Mouse (Mus musculus) MEL (cell line): ENCODE measurements at regions not wholly inside any gene's neighbourhood (a gene's known extent, or its start where the extent isn't known, plus 50 kb on each side); places are given as distances from the start of the nearest gene placed in this dataset.

Experiments
- DNase-seq: peaks from one replicate; pipeline ENCODE4 v3.0.0; 2011; ENCODE audit warnings: low read depth, low spot score
- H3K27ac ChIP-seq: 2 replicates; pipeline ENCODE4 v1.5.1; 2012; ENCODE audit warnings: low read depth, mild to moderate bottlenecking, control low read depth, low read length, moderate library complexity; ENCODE audit not compliant: control insufficient read depth
- H3K27me3 ChIP-seq, 2 experiments: fragments of 150-350 bp in 1 of 2; sonication (generic) in 1 of 2; 2 replicates each; pipeline ENCODE4 v1.6.1; 2012; ENCODE audit warnings: low read length in 2 of 2, mild to moderate bottlenecking in 2 of 2, improper control_type of control experiment in 1 of 2, moderate library complexity in 1 of 2; ENCODE audit not compliant: insufficient read depth in 2 of 2, control insufficient read depth in 1 of 2
- H3K36me3 ChIP-seq, 2 experiments: 2 replicates each; pipeline ENCODE4 v1.6.1; 2012 to 2014; ENCODE audit warnings: low read length in 2 of 2, improper control_type of control experiment in 1 of 2, inconsistent platforms in 1 of 2, mild to moderate bottlenecking in 1 of 2; ENCODE audit not compliant: insufficient read depth in 2 of 2, control insufficient read depth in 1 of 2
- H3K4me1 ChIP-seq, 2 experiments: fragments of 150-350 bp in 1 of 2; sonication (generic) in 1 of 2; 2 replicates each; pipeline ENCODE4 v1.6.1; 2012; ENCODE audit warnings: low read length in 2 of 2, improper control_type of control experiment in 1 of 2, mild to moderate bottlenecking in 1 of 2; ENCODE audit not compliant: insufficient read depth in 2 of 2, control insufficient read depth in 1 of 2
- H3K4me3 ChIP-seq, 2 experiments: fragments of 150-350 bp in 1 of 2; sonication (generic) in 1 of 2; 2 replicates each; pipeline ENCODE4 v1.5.1; 2012; ENCODE audit warnings: low read depth in 2 of 2, low read length in 2 of 2, mild to moderate bottlenecking in 2 of 2, moderate library complexity in 2 of 2, control low read depth in 1 of 2, improper control_type of control experiment in 1 of 2; ENCODE audit not compliant: control insufficient read depth in 1 of 2, insufficient read depth in 1 of 2
- H3K79me2 ChIP-seq: 2 replicates; pipeline ENCODE4 v1.6.1; 2012; ENCODE audit warnings: mild to moderate bottlenecking, low read length, moderate library complexity; ENCODE audit not compliant: control insufficient read depth, poor library complexity, insufficient read depth
- H3K9ac ChIP-seq: 2 replicates; pipeline ENCODE4 v1.6.1; 2012; ENCODE audit warnings: low read depth, mild to moderate bottlenecking, control low read depth, low read length, moderate library complexity; ENCODE audit not compliant: control insufficient read depth, poor library complexity, severe bottlenecking
- H3K9me3 ChIP-seq: fragments of 150-350 bp; sonication (generic); replicated peaks from 2 replicates; pipeline ENCODE4 v1.6.1; 2012; ENCODE audit warnings: mild to moderate bottlenecking, low read length, improper control_type of control experiment, moderate library complexity; ENCODE audit not compliant: insufficient read depth
- BHLHE40 ChIP-seq: IDR thresholded peaks from 2 replicates; pipeline ENCODE4 v1.6.1; 2012; ENCODE audit warnings: low read depth, mild to moderate bottlenecking, inconsistent platforms, low read length, improper control_type of control experiment, borderline replicate concordance
- CTCF ChIP-seq, 3 experiments: IDR thresholded peaks in 2 of 3; conservative IDR thresholded peaks in 1 of 3; 2 replicates each; pipeline ENCODE4 v1.5.1; 2011 to 2012; ENCODE audit warnings: low read length in 3 of 3, low read depth in 2 of 3, mild to moderate bottlenecking in 2 of 3, improper control_type of control experiment in 1 of 3, inconsistent platforms in 1 of 3, mixed read lengths in 1 of 3, moderate library complexity in 1 of 3; ENCODE audit not compliant: control insufficient read depth in 1 of 3, insufficient read depth in 1 of 3, poor library complexity in 1 of 3, severe bottlenecking in 1 of 3
- ELF1 ChIP-seq: IDR thresholded peaks from 2 replicates; pipeline ENCODE4 v1.6.1; 2014; ENCODE audit warnings: low read depth, mild to moderate bottlenecking, inconsistent platforms, low read length, improper control_type of control experiment, moderate library complexity
- EP300 ChIP-seq, 2 experiments: IDR thresholded peaks; 2 replicates each; pipeline ENCODE4 v1.6.1; 2011; ENCODE audit warnings: improper control_type of control experiment in 2 of 2, low read length in 2 of 2, low read depth in 1 of 2, mild to moderate bottlenecking in 1 of 2
- GATA1 ChIP-seq: IDR thresholded peaks from 2 replicates; pipeline ENCODE4 v1.6.1; 2011; ENCODE audit warnings: low read depth, low read length, improper control_type of control experiment
- HCFC1 ChIP-seq: IDR thresholded peaks from 2 replicates; pipeline ENCODE4 v1.6.1; 2012; ENCODE audit warnings: low read depth, mild to moderate bottlenecking, inconsistent platforms, low read length, improper control_type of control experiment, moderate library complexity
- JUND ChIP-seq: IDR thresholded peaks from 2 replicates; pipeline ENCODE4 v1.6.1; 2011; ENCODE audit warnings: low read depth, mild to moderate bottlenecking, improper control_type of control experiment, low read length
- MAFK ChIP-seq: IDR thresholded peaks from 2 replicates; pipeline ENCODE4 v1.6.1; 2011; ENCODE audit warnings: low read depth, mild to moderate bottlenecking, low read length, improper control_type of control experiment, borderline replicate concordance
- MAZ ChIP-seq: IDR thresholded peaks from 2 replicates; pipeline ENCODE4 v1.6.1; 2012; ENCODE audit warnings: low read depth, mild to moderate bottlenecking, inconsistent platforms, low read length, improper control_type of control experiment
- MEF2A ChIP-seq: IDR thresholded peaks from 2 replicates; pipeline ENCODE4 v1.6.1; 2014; ENCODE audit warnings: low read depth, mild to moderate bottlenecking, inconsistent platforms, low read length, improper control_type of control experiment; ENCODE audit not compliant: poor library complexity, insufficient replicate concordance, severe bottlenecking; ENCODE audit errors: extremely low read depth
- MYB ChIP-seq: IDR thresholded peaks from 2 replicates; pipeline ENCODE4 v1.6.1; 2011; ENCODE audit warnings: mild to moderate bottlenecking, low read depth, low read length, improper control_type of control experiment
- MYC ChIP-seq: IDR thresholded peaks from 2 replicates; pipeline ENCODE4 v1.6.1; 2011; ENCODE audit warnings: low read depth, mild to moderate bottlenecking, low read length, improper control_type of control experiment, moderate library complexity
- NELFE ChIP-seq: IDR thresholded peaks from 2 replicates; pipeline ENCODE4 v1.6.1; 2011; ENCODE audit warnings: low read depth, low read length, improper control_type of control experiment
- POLR2A ChIP-seq, 2 experiments: IDR thresholded peaks; 2 replicates each; pipeline ENCODE4 v1.6.1; 2011 to 2012; ENCODE audit warnings: low read length in 2 of 2, mild to moderate bottlenecking in 2 of 2, control low read depth in 1 of 2, improper control_type of control experiment in 1 of 2, low read depth in 1 of 2, moderate library complexity in 1 of 2; ENCODE audit not compliant: control insufficient read depth in 1 of 2, insufficient read depth in 1 of 2, poor library complexity in 1 of 2
- POLR2AphosphoS5 ChIP-seq: IDR thresholded peaks from 2 replicates; pipeline ENCODE4 v1.6.1; 2012; ENCODE audit warnings: low read depth, borderline replicate concordance, mild to moderate bottlenecking, inconsistent platforms, low read length, moderate library complexity, mixed read lengths
- RCOR1 ChIP-seq: IDR thresholded peaks from 2 replicates; pipeline ENCODE4 v1.6.1; 2012; ENCODE audit warnings: low read depth, mild to moderate bottlenecking, inconsistent platforms, low read length, improper control_type of control experiment
- SMC3 ChIP-seq: IDR thresholded peaks from 2 replicates; pipeline ENCODE4 v1.6.1; 2011; ENCODE audit warnings: low read depth, low read length, improper control_type of control experiment
- TAL1 ChIP-seq: IDR thresholded peaks from 2 replicates; pipeline ENCODE4 v1.6.1; 2012; ENCODE audit warnings: mild to moderate bottlenecking, inconsistent platforms, low read length, moderate library complexity, mixed read lengths
- ZKSCAN1 ChIP-seq: IDR thresholded peaks from 2 replicates; pipeline ENCODE4 v1.6.1; 2012; ENCODE audit warnings: low read depth, mild to moderate bottlenecking, inconsistent platforms, low read length, improper control_type of control experiment, moderate library complexity
- ZMIZ1 ChIP-seq: IDR thresholded peaks from 2 replicates; pipeline ENCODE4 v1.6.1; 2012; ENCODE audit warnings: low read depth, mild to moderate bottlenecking, inconsistent platforms, low read length, improper control_type of control experiment, moderate library complexity
- ZNF384 ChIP-seq: IDR thresholded peaks from 2 replicates; pipeline ENCODE4 v1.6.1; 2012; ENCODE audit warnings: low read depth, mild to moderate bottlenecking, inconsistent platforms, low read length, improper control_type of control experiment

GRCm38 (mm10) chr16:55447581-55447980, 149.8 kb upstream of the Zpld1 start:
- Histone ChIP-seq H3K27me3 (no peaks in the 10 kb centered on the region), H3K36me3 (no peaks in the 10 kb centered on the region), H3K9ac (no peak overlapping the region), H3K9me3 (no peaks in the 10 kb centered on the region), H3K27ac (no peak overlapping the region), H3K4me3 (no peak overlapping the region), H3K4me1 (no peaks in the 10 kb centered on the region), H3K79me2 (no peaks in the 10 kb centered on the region)
- DNase-seq, result no peak
- TF ChIP-seq EP300 (IDR thresholded peaks at IDR 0.05; ENCODE audit: low read depth in 1 of 2, low read length in 2 of 2) (no peak), SMC3 (no peak), ZNF384 (no peak), TAL1 (no peak), MEF2A (no peak), CTCF (IDR thresholded peaks at IDR 0.05 in 2 of 3, conservative IDR thresholded peaks at IDR 0.05 in 1 of 3; ENCODE audit: control insufficient read depth in 1 of 3, insufficient read depth in 1 of 3, low read depth in 2 of 3, low read length in 3 of 3, poor library complexity in 1 of 3, severe bottlenecking in 1 of 3) (no peak), ZMIZ1 (no peak), ELF1 (no peak), POLR2AphosphoS5 (no peak), MAFK (no peak), RCOR1 (no peak), MAZ (no peak), GATA1 (no peak)

- Histone ChIP-seq H3K79me2 (no peaks in the 10 kb centered on the region), H3K36me3 (no peaks in the 10 kb centered on the region), H3K4me3 (no peak overlapping the region), H3K4me1 (no peaks in the 10 kb centered on the region), H3K27ac (no peak overlapping the region), H3K27me3 (no peaks in the 10 kb centered on the region), H3K9me3 (no peaks in the 10 kb centered on the region), H3K9ac (no peak overlapping the region)
- TF ChIP-seq MYB (no peak), CTCF (IDR thresholded peaks at IDR 0.05 in 2 of 3, conservative IDR thresholded peaks at IDR 0.05 in 1 of 3; ENCODE audit: control insufficient read depth in 1 of 3, insufficient read depth in 1 of 3, low read depth in 2 of 3, low read length in 3 of 3, poor library complexity in 1 of 3, severe bottlenecking in 1 of 3) (no peak), ELF1 (no peak), BHLHE40 (no peak), NELFE (no peak), JUND (no peak), MYC (no peak), ZKSCAN1 (no peak), MEF2A (no peak), POLR2AphosphoS5 (no peak), MAZ (no peak), SMC3 (no peak), MAFK (no peak), HCFC1 (no peak), EP300 (IDR thresholded peaks at IDR 0.05; ENCODE audit: low read depth in 1 of 2, low read length in 2 of 2) (no peak), POLR2A (IDR thresholded peaks at IDR 0.05; ENCODE audit: control insufficient read depth in 1 of 2, insufficient read depth in 1 of 2, low read depth in 1 of 2, low read length in 2 of 2, poor library complexity in 1 of 2) (no peak)
- DNase-seq, result no peak
These were observed 145.2 kb upstream of the Zpld1 start for GRCm38 (mm10) chr16:55442821-55443581.
